Mouse (Mus musculus) cortical plate, adult 2 months (tissue): ENCODE measurements at regions not wholly inside any gene's neighbourhood (a gene's known extent, or its start where the extent isn't known, plus 50 kb on each side); places are given as distances from the start of the nearest gene placed in this dataset.
"Not testable (repeated sequence)": the region's sequence is repeated elsewhere in the genome, so short reads cannot be mapped to it uniquely, and the experiment has no call there.

Source experiments
- H3K27ac ChIP-seq: fragments of 200-500 bp; 2 replicates; pipeline ENCODE4 v1.5.1; 2012; ENCODE audit warnings: low read length, control low read depth, inconsistent platforms; ENCODE audit not compliant: insufficient read depth
- H3K4me1 ChIP-seq: fragments of 200-500 bp; 2 replicates; pipeline ENCODE4 v1.6.1; 2011; ENCODE audit warnings: low read length; ENCODE audit not compliant: control insufficient read depth, insufficient read depth
- H3K4me3 ChIP-seq: fragments of 200-500 bp; 2 replicates; pipeline ENCODE4 v1.5.1; 2011; ENCODE audit warnings: mild to moderate bottlenecking, low read length, control low read depth; ENCODE audit not compliant: insufficient read depth
- CTCF ChIP-seq: fragments of 200-500 bp; IDR thresholded peaks from 2 replicates; pipeline ENCODE4 v1.5.1; 2011; ENCODE audit warnings: mild to moderate bottlenecking, control low read depth, low read length; ENCODE audit not compliant: insufficient read depth; ENCODE audit errors: extremely low read depth
- POLR2A ChIP-seq: fragments of 200-500 bp; IDR thresholded peaks from 2 replicates; pipeline ENCODE4 v1.6.1; 2011; ENCODE audit warnings: mild to moderate bottlenecking, low read length, control low read depth; ENCODE audit not compliant: insufficient read depth; ENCODE audit errors: extremely low read depth

GRCm38 (mm10) chr11:94869866-94870265 lies 66.2 kb upstream of the Col1a1 start:
- not testable (repeated sequence) for H3K4me3 ChIP-seq, H3K4me1 ChIP-seq, H3K27ac ChIP-seq
- TF ChIP-seq CTCF = peak; percentile 32; the same call in 1 of the 2 replicates

DNA sequence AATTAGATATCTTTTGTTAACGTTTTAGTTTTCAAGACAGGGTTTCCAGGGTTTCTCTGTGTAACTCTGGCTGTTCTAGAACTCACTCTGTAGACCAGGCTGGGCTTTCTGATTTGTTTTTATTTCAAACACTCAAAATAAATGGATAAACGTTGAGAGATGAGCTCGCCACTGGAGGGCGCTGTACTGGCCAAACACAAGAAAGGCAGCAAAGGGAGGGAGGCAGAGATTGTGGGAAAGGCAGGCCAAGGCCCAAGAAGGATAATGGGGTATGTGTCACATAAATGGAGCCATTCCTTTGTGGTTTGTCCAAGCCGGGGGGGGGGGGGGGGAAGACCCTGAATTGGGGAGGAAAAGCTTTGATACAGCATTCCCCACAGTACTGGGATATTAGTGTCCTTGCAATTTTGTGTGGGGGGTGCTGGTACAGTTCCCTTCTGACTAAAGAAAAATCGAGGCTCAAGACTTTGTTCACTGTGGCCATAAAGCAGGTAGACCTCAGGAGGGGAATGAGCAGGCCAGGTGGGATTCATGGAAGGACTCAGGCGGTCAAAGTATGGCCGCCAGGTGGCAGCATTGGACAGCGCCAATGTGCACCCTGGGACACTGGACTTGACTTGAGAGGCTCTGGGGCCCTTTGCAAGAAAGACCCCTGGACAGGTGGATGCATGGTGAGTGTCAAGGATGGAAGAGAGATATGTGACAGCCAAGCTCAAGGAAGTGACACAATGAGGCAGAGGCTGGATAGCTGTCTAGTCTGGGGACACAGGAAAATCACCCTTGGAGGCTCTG lies 69.7 kb upstream of the Col1a1 start:
- Histone ChIP-seq H3K4me3 (no peak overlapping the region), H3K27ac (no peak overlapping the region), H3K4me1 (no peaks in the 10 kb centered on the region)
- TF ChIP-seq CTCF = peak; percentile 72
- TF ChIP-seq POLR2A = no peak

- TF ChIP-seq CTCF (no peak), POLR2A (no peak)
Observed at GRCm38 (mm10) chr11:94850129-94850528, 67.6 kb upstream of the Tmem92 start.

DNA sequence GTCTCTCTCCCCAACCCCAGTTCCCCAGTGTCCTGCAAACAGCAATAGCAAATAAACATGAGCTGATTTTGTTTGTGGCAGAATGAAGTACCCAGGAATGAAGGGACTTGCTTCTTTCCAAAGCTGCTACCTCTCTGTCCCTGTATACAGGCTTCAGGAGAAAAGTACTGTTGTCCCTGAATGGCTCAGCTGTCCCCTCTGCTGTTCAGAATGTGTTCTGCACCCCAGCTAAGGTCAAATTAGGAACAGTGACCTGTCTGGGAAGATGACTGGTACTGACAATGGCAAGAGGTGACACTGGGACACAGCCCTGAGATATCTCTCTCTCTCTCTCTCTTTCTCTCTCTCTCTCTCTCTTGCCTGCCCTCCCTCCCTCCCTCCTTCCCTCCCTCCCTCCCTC lies 56.6 kb upstream of the Tmem92 start:
- no peak for TF ChIP-seq POLR2A
- TF ChIP-seq CTCF = no peak
- H3K4me1 ChIP-seq = no peaks in the 10 kb centered on the region
- no peak overlapping the region for H3K4me3 ChIP-seq
- no peak overlapping the region for H3K27ac ChIP-seq

More at GRCm38 (mm10) chr11:94850129-94850528, 67.6 kb upstream of the Tmem92 start:
- Histone ChIP-seq H3K4me3 (no peak overlapping the region), H3K27ac (no peak overlapping the region), H3K4me1 (no peaks in the 10 kb centered on the region)

DNA sequence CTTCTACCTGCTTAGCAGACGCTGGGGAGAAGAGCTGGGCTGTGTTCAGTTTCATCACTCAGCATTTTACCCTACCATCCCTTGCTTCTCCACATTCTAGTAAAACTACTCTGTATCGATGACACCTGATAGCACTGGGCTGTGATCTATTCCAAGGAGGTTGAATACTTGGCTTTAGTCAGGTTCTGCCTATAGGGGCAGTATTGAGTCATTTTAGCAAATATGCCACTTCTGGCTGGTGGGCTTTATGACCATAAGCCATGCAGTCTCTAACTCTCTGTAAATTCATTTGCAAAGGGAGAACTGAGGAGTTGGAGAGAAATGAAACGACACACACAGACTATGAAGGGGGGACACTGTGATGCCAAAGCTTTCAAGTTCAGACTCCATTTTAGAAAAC lies 55.6 kb upstream of the Tmem92 start:
- Histone ChIP-seq H3K4me1 (no peaks in the 10 kb centered on the region), H3K27ac (no peak overlapping the region), H3K4me3 (no peak overlapping the region)
- no peak for TF ChIP-seq CTCF
- no peak for TF ChIP-seq POLR2A

DNA sequence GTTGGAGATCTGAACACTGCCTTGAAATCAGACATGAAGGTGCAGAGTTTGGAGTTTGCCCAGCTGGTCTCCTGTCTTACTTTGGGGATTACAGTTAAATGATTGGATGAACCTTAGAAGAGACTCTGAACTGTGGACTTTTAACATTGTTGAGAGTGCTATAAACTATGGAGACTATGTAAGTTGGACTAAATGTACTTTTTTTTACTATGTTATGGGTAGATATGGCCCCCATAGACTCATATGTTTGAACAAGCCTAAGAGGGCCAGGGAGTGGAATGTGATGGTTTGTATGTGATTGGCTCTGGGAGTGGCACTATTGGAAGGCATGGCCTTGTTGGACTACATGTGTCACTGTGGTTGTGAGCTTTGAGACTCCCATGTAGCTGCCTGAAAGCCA lies 53.8 kb upstream of the Tmem92 start:
- H3K27ac ChIP-seq = no peak overlapping the region
- no peaks in the 10 kb centered on the region for H3K4me1 ChIP-seq
- no peak overlapping the region for H3K4me3 ChIP-seq
- no peak for TF ChIP-seq CTCF

- no peak for TF ChIP-seq POLR2A
- peak; percentile 52 for TF ChIP-seq CTCF
Observed at GRCm38 (mm10) chr11:94832246-94832985, 49.9 kb upstream of the Tmem92 start.

More at GRCm38 (mm10) chr11:94832246-94832985, 49.9 kb upstream of the Tmem92 start:
- Histone ChIP-seq H3K4me3 (no peak overlapping the region), H3K4me1 (no peaks in the 10 kb centered on the region), H3K27ac (no peak overlapping the region)
